Mouse (Mus musculus) induced T-regulatory cell, adult 2 months (primary cell): ENCODE data around the gene Elp5.
A peak's percentile ranks its signal among the peaks of the same experiment; 100 is the strongest.
"Not testable (repeated sequence)": the region's sequence is repeated elsewhere in the genome, so short reads cannot be mapped to it uniquely, and the experiment has no call there.

ENCODE experiments used
- DNase-seq: peaks from one replicate; pipeline ENCODE4 v3.0.0-alpha.2; 2012; ENCODE audit warnings: low read depth

Gene Elp5

GRCm38 (mm10) chr11:69934169-69934568, 48.1 kb downstream of the Elp5 start:
- peak; percentile 95 for DNase-seq

- no peak for DNase-seq
Measured at GRCm38 (mm10) chr11:69933066-69933465, 49.3 kb downstream of the Elp5 start.

GRCm38 (mm10) chr11:69932254-69932653, 50.1 kb downstream of the Elp5 start:
- DNase-seq: no peak

GRCm38 (mm10) chr11:69931769-69932168, 50.5 kb downstream of the Elp5 start:
- DNase-seq: no peak

GRCm38 (mm10) chr11:69930967-69931537, 51.3 kb downstream of the Elp5 start:
- DNase-seq: no peak

GRCm38 (mm10) chr11:69930176-69930575, 52.1 kb downstream of the Elp5 start:
- not testable (repeated sequence) for DNase-seq

GRCm38 (mm10) chr11:69929712-69930111, 52.6 kb downstream of the Elp5 start:
- DNase-seq: no peak

- DNase-seq: no peak
Measured at GRCm38 (mm10) chr11:69927501-69927900, 54.8 kb downstream of the Elp5 start.

- DNase-seq: no peak
Measured at GRCm38 (mm10) chr11:69922796-69923195, 59.5 kb downstream of the Elp5 start.

- peak; percentile 64 for DNase-seq
Measured at GRCm38 (mm10) chr11:69922012-69922756, 60.1 kb downstream of the Elp5 start.

- DNase-seq: peak; percentile 100
Measured at GRCm38 (mm10) chr11:69921114-69922011, 61.0 kb downstream of the Elp5 start, which contains the start of gene Eif5a. TSS of gene Eif5a (minus strand) at chr11:69921958.

GRCm38 (mm10) chr11:69920266-69921031, 61.9 kb downstream of the Elp5 start:
- DNase-seq: peak; percentile 70

GRCm38 (mm10) chr11:69919661-69920265, 62.6 kb downstream of the Elp5 start:
- DNase-seq: peak; percentile 95

- DNase-seq: no peak
Measured at GRCm38 (mm10) chr11:69919053-69919452, 63.3 kb downstream of the Elp5 start.
